Mouse (Mus musculus) ZHBTc4 (cell line): ENCODE data around the gene Dlgap3.
A peak's percentile ranks its signal among the peaks of the same experiment; 100 is the strongest.

ENCODE experiments used
- DNase-seq: peaks from one replicate; pipeline ENCODE4 v3.0.0-alpha.2; 2011; ENCODE audit warnings: low read depth, low spot score

Dlgap3 gene

GRCm38 (mm10) chr4:127174075-127174899 is 5.3 kb downstream of the Dlgap3 start:
- peak; percentile 77 for DNase-seq

- DNase-seq, result no peak
Observed at GRCm38 (mm10) chr4:127174900-127175278, 5.9 kb downstream of the Dlgap3 start.

- DNase-seq, result no peak
Observed at GRCm38 (mm10) chr4:127177961-127178360, 9.0 kb downstream of the Dlgap3 start.

GRCm38 (mm10) chr4:127178671-127179070 is 9.7 kb downstream of the Dlgap3 start:
- DNase-seq, result no peak

GRCm38 (mm10) chr4:127179469-127180449 is 10.8 kb downstream of the Dlgap3 start:
- DNase-seq, result peak; percentile 66

- DNase-seq, result no peak
Observed at GRCm38 (mm10) chr4:127180450-127180840, 11.4 kb downstream of the Dlgap3 start.

- no peak for DNase-seq
Observed at GRCm38 (mm10) chr4:127181010-127181409, 12.0 kb downstream of the Dlgap3 start.

- no peak for DNase-seq
Observed at GRCm38 (mm10) chr4:127183867-127184266, 14.9 kb downstream of the Dlgap3 start.

GRCm38 (mm10) chr4:127190921-127191320 is 21.9 kb downstream of the Dlgap3 start:
- DNase-seq, result peak; percentile 67

- no peak for DNase-seq
Observed at GRCm38 (mm10) chr4:127192704-127193103, 23.7 kb downstream of the Dlgap3 start.

- DNase-seq, result peak; percentile 39
Observed at GRCm38 (mm10) chr4:127193378-127194155, 24.6 kb downstream of the Dlgap3 start.

- DNase-seq, result no peak
Observed at GRCm38 (mm10) chr4:127194477-127195269, 25.7 kb downstream of the Dlgap3 start.

GRCm38 (mm10) chr4:127198609-127199008 is 29.6 kb downstream of the Dlgap3 start:
- peak; percentile 70 for DNase-seq

GRCm38 (mm10) chr4:127199406-127199805 is 30.4 kb downstream of the Dlgap3 start:
- DNase-seq, result peak; percentile 87

- peak; percentile 87 for DNase-seq
Observed at GRCm38 (mm10) chr4:127200164-127200722, 31.2 kb downstream of the Dlgap3 start.

GRCm38 (mm10) chr4:127200769-127201617 is 32.0 kb downstream of the Dlgap3 start:
- DNase-seq, result peak; percentile 88

GRCm38 (mm10) chr4:127203081-127203480 is 34.1 kb downstream of the Dlgap3 start:
- DNase-seq, result no peak

GRCm38 (mm10) chr4:127211318-127211717 is 42.3 kb downstream of the Dlgap3 start:
- no peak for DNase-seq

- peak; percentile 71 for DNase-seq
Observed at GRCm38 (mm10) chr4:127214510-127214909, 45.5 kb downstream of the Dlgap3 start.
